Mouse (Mus musculus) left cerebral cortex, postnatal 4 days (tissue): ENCODE measurements around the gene Pax3. TPM values are rescaled to one million over a fixed set of nuclear protein-coding genes. Genes with fewer than 3 reads are reported as not detected.

Experiments
- DNase-seq: peaks from one replicate; pipeline ENCODE4 v3.0.0-alpha.2; 2022
- intact Hi-C: fragments of 180-260 bp; cut with DNase I; formaldehyde crosslinking; loops from one replicate; pipeline ENCODE4 v1.15.1; 2025
- total RNA-seq, 2 experiments: library from RNA; stranded (reverse); gene quantifications; 2 replicates each; pipeline ENCODE4 v1.2.3; 2021

Gene Pax3
- total RNA-seq, 2 experiments from 2014 or later, result not detected

DNA sequence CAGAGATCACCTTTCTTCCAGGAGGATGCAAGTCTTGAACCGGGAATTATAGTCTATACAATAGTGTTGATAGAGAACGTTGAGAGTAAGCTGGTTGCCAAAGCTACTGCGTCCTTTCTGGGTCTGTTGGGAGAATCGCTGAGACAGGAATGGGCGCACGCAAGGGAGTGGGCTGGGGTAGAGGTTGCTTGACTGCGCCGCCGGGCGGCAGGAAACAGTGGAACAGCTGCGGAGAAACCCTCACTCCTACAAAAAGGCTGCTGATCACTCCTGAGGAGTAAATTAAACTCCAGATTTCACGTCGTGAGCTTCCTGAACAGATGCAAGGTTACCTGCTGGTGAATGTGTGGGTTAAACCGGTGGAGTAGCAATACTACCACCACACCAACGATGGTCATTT lies 3.3 kb upstream of the Pax3 start:
- peak; percentile 63 for DNase-seq
- intact Hi-C loops, result no loop called here

DNA sequence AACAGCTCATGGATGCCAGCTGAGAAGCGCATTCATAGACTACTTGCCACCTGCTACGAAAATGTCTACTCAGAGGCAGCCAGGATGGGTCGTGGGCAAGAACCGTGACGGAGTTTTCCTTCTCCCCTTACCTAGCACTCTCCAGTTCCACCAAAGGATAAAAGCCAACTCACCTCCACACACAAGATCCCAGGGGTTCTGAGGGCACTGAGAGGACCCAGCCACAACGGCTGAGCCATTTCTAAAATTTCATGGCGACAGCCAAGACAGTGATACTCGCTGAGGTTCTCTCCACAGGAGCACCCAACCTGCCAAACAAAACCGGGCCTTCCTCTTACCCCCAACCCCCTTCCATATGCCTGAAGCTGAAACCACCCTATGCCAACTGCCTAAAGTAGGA lies 2.3 kb upstream of the Pax3 start:
- no peak for DNase-seq
- intact Hi-C loops, result loop anchor here (10.0 kb wide), 1 partner anchor 224 kb away; no protein-coding TSS in a partner anchor

DNA sequence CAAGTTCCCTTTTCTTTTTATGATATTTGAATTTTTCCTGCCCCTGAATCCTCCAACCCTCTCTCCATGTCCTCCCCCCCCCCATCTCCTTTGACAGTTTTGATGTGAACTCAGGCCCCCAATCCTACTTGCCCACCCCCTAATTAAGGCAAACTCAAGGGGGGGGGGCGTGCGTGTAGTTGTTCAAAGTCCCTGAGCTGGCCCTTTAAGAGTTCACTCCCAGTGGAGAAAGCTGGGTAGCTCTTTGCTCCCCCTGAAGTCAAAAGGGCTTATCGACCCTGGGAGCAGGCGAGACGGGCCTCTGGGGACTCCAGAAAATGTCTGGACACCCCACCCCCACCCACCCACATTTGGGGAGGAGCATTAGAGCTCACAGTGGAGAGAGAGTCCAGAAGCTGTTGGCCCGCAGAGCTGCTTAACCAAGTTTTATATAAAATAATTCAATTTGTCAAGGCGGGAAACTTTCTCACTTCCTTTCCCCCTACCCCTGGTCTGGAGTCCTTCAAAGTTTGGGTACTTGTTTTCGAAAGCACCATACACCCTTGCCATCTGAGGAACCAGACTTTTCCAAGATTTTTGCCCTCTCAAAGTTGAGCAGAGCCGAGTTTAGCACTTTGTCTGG lies 1.5 kb upstream of the Pax3 start:
- intact Hi-C loops, result loop anchor here (10.0 kb wide), 1 partner anchor 224 kb away; no protein-coding TSS in a partner anchor
- no peak for DNase-seq

DNA sequence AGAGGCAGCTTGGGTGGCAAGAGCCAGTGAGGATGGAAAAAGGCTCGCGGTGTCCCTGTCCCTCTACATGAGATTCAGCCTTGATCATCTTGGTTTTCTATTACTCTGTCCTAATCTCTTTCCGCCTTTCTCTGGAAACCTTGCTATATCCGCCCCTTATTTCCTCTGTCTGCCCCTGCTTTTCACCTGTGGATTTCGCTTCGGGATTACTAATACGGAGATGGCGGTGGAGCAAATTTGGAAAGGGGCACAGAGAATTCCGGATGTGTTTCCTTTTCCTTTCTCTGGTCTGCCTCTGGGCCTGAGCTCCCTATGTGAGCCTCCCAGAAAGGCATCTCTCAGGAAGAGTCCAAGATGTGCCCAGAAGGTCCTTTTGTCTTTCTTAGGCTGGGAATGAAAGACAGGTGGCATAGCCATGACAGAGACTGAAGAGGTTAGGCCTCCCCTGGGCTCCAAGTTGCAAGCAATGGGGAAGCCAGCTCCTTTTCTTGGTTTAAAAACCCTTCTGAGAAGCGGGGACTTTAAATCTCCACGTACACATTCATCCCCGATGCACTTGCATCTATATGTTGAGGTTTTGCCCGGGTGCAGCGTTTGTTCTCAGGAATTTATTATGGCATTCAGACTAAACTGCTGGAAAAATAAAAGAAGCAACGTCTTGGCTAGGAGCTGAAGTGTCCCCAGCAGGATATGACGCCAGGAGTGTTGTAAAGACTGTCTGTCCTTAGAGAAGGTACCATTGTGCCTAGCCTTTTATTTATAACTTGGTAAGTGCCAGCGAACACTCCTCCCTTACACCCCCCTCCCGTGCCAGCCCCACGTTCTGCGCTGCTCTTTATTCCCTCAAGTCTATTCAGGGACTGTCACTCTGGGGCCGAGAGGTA lies 659 bp upstream of the Pax3 start:
- intact Hi-C loops, result loop anchor here (10.0 kb wide), 1 partner anchor 223 kb away; no protein-coding TSS in a partner anchor
- no peak for DNase-seq

DNA sequence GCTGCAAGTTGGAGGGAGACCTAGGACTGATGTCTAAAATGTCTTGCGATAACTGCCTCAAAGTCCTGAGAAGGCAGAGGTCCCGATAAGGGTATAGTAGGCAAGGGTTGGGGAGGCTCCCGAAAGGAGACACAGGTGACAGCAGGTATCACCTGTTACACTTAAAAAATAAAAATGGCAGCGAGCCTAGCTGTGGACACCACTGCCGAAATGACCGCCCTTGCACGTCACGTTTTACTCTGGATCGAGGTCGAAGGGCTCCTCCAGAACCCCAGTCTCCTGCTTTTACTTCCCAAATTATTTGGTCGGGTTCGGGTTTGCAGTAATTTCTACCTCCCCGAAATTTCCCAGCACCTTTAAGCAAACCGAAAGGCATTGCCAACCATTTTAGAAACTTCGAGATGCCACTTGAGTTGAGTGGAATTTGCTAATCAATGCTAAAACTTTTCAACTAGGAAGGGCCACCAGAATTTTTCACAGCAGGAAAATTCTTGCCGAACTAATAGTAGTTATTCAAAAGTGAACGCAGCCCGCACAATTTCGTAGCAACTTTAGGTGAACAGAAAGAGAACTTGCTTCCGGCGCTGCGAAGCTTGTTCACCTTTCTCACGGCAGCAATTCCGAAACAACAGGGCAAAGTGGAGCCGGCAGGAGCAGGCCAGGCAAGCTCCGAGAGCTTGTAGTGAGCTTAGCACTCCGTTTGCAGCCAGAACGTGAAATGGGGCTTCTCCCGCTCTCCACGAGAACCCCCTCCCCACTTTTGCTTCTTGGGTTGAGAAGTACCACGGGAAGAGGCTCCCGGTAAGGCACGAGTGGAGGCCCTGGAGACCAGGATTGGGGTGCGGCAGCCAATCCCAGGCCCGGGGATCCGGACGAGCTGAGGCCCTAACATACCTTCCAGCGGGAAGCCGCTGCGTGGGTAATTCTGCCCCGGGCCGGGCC lies 892 bp downstream of the Pax3 start:
- no peak for DNase-seq
- intact Hi-C loops, result loop anchor here (10.0 kb wide), 1 partner anchor 221 kb away; no protein-coding TSS in a partner anchor

DNA sequence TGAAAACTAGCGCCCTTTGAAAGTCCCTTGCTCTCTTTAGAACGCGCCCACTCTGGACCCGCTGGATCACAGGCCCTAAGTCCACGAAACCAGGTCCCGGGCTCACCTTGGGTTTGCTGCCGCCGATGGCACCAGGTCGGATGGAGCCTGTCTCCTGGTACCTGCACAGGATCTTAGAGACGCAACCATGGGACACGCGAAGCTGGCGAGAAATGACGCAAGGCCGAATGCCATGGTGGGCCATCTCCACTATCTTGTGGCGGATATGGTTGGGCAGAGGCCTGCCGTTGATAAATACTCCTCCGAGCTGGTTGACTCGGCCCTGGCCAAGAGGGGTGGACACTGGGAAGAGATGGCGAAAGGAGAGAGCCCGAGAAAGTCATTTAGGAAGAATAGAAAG lies 1.8 kb downstream of the Pax3 start:
- DNase-seq, result no peak
- intact Hi-C loops, result loop anchor here (10.0 kb wide), 1 partner anchor 220 kb away; no protein-coding TSS in a partner anchor

DNA sequence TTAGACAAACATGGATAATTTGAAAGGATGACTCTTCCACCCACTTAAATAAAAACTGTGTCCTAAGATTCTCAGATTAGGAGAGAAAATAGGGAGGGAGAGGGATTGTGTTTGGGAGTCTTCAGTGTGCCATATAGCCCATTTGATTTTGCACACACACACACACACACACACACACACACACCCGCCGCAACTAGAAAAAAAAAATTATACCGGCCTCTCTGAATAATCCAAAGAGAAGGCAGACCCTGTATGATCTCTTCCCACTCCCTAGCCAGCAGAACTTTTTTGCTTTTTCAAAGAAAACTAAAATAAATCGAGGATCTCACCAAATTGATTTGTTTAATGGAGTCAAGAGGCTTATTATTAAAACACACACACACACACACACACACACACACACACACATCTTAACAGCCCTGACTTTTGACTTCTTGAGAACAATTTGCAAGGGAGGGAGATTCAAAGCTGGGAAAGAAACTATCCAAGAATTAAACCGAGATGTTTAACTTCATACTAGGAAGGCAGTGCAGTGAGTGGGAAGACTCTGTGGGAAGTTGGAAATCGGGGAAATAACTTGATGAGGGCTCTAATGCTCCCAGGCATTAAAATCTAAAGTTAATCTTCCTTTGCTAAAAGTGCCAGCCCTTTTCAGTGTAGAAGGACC lies 2.4 kb downstream of the Pax3 start:
- intact Hi-C loops, result loop anchor here (10.0 kb wide), 1 partner anchor 220 kb away; no protein-coding TSS in a partner anchor
- no peak for DNase-seq

DNA sequence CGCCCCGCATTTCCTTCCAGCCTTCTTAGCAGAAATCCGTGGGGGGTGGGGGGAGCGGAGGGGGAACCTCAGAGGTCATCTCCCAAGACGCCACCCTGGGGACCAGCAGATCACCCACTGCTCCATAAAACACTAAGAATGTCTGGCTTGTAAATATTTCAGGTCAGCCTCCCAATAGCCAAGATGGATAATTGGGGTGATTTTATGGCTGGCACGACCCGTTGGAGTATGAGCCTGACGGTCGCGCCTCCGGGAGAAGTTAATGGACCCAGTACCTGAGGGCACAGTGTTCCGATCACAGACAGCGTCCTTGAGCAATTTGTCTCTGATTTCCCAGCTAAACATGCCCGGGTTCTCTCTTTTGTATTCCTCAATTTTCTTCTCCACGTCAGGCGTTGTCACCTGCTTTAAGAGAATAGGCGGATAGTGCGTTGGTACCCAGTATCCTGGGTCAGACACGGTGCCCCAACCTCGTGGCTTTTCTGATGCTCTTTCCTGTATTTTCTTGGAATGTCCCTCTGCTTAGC lies 3.4 kb downstream of the Pax3 start:
- intact Hi-C loops, result loop anchor here (10.0 kb wide), 1 partner anchor 219 kb away; no protein-coding TSS in a partner anchor
- DNase-seq, result no peak

DNA sequence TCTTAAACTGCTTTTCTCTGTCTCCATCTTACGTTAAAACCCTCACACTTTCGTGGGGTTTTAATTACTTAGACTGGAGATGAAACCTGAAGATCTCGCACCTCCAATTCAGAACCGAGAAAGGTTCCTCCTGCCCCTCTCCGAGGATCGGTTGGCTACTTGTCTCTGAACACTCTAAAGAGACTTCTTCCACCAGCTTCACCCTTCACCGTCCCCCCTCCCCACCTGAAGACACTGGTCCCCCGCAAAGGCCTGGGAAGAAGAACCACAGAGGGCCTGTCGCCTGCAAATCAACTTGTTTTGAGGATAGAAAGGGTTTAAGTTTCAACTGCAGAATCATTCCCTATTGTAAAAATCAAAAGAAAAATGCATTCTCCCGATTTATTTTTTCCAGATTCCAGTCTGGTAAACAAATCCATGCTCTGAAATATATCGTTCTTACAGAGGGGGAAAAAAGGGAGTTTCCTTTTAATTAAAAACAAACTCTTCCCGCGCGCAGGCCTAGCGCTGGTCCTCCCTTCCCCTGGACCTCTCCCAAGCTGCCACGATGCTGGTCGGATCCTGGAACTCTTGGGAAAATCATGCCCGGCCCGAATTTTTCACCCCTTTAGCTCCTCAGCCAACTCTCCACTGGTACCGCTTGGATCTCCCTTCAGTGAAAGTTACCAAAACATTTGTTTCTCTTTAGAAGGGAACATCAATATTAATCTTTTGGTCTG lies 4.0 kb downstream of the Pax3 start:
- intact Hi-C loops, result loop anchor here (10.0 kb wide), 1 partner anchor 218 kb away; no protein-coding TSS in a partner anchor

DNA sequence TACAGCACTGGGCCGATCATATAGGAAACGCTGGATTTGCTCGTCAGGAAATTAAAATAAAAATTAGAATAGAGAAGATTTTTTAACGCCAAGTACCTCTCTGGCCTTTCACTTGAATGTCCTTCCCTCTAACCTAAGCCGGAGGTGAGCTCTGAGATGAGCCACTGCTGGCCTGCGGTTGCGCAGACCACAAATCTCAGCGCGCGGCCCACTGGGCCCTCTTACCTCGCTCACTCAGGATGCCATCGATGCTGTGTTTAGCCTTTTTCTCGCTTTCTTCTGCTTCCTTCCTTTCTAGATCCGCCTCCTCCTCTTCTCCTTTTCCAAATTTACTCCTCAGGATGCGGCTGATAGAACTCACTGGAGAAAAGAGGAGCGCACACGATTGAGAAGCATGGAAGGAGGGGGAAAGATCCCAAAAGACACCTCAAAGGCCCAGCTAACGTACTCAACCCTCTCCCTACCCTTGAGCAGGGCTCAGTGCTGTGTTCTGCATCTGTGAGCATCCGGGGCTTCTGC lies 4.7 kb downstream of the Pax3 start:
- no peak for DNase-seq
- intact Hi-C loops, result loop anchor here (10.0 kb wide), 1 partner anchor 217 kb away; no protein-coding TSS in a partner anchor

More for the DNA sequence above, 4.0 kb downstream of the Pax3 start:
- DNase-seq, result no peak

DNA sequence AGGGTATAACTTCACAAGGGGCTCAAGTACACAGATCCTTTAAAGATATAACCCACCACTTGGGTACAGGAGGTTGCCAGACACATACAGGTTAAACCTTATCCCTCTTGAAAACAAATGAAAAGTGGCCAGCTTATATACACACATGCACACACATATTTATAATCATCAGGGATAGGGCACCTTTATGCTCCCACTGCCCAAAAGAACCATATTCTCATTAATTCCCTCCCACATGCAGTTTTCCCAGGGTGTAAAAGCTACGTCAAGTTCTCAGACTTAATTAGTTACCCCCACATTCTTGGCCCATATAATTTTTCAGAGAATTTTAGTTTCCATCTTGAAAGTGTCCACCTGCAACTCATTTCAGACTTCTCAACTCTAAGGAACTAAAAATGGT lies 5.2 kb downstream of the Pax3 start:
- DNase-seq, result no peak
- intact Hi-C loops, result loop anchor here (10.0 kb wide), 1 partner anchor 217 kb away; no protein-coding TSS in a partner anchor

DNA sequence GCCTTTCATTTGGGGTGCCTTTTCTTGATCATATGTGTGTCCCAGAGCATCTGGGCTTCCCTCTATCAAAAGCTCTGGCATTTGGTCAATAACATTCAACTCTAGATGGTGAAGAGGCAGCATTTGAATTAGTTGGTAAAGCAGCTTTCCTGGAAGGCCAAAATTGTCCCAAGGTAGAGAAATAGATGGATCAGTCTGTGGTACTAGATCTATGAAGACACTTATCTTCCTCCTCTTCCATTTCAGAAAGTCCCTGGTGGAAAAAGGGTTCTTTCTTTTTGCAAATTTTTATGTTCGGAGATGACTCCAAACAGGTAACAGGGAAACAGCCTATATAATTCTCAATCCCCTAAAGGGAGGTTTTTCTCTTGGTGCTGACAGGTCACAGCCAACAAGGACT lies 5.6 kb downstream of the Pax3 start:
- intact Hi-C loops, result loop anchor here (10.0 kb wide), 1 partner anchor 217 kb away; no protein-coding TSS in a partner anchor
- DNase-seq, result no peak

DNA sequence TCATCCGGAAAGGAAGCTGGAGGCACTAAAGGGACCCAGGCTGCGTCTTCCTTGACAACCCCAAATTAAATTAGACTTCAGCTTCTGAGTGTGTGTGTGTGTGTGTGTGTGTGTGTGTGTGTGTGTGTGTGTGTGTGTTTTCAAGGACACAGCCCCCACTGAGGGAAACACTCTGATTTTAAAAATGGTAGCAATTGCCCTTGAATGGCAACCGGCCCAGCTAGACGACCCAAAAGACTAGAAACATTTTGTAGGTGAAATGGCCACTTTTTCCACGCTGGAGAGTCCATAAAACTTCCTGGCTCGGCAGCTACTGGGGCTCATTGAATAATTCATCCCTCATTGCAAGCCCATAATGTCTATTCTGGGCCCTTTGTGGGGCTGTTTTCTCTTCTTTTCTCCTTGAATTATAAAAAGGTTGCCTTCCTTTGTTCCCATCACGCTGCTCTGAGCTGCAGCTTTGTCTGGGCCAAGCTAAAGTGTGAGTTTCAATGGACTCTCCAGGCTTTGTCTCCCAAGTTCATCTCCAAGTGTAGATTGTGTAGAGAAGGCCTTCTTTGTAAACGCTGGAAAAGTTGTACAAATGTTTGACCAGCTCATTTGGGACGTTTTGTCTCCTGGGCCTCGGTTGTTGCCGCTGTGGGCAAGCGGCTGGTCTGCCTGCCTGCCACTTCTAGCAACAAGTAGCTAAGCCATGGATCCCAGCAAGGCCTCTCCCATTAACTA lies 6.4 kb downstream of the Pax3 start:
- no peak for DNase-seq
- intact Hi-C loops, result loop anchor here (10.0 kb wide), 1 partner anchor 216 kb away; no protein-coding TSS in a partner anchor

DNA sequence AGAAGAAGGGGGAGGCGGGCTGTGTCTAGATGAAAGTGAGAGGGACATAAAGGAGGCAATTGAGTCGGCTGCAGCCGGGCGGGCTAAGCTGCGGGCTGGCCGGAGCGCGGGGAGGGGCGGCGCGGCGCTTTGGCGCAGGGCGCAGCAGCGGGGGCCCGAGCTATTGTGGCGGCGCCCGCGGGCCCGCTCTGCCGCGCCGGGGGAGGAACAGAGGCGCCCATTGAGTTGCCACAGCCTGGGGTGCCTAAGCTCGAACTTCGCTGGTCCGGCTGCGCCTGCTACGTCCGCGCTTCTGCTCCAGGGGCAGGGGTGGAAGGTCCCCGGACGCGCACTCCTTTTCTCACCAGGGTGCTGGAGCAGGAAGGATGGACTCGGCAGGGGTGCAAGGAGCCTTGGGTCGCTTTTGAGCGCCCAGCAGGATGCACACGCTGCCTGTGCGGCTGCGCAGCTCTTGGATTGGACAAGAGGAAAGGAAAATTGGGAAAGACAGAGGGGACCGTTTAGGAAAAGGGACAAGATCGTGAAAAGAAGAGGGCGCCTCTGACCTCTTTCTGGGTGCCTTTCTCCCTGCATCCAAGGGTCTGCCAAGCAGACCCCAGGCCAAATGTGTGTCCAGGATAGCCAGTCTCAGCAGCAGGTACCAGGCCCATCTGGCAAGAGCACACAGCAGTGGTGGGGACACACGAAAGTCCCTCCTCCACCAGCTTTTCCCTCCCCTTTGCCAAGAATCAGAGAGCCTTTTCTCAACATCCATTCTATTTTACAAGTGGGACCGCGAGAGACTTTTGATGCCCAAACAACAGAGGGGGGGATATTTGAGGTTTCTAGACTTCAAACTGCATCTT lies 7.2 kb downstream of the Pax3 start:
- intact Hi-C loops, result loop anchor here (10.0 kb wide), 1 partner anchor 215 kb away; no protein-coding TSS in a partner anchor
- peak; percentile 57 for DNase-seq

DNA sequence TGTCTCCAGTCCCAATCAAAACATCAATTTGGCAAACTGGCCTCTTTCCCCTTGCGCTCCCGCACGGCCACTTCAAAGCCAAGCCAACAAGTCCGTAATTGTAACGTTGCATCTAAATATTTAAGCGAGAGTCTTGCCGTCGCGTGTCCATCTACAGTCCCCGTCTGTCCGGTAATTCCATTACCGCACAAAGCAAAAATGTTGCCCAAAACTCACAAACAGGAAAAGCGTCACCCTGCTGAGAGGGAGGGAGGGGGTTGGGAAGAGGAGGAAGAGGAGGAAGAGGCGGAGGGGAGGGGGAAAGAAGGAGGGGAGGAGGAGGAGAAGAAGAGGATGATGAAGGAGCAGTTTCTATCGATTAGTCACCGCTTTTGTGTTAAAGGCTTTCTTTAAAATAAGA lies 7.9 kb downstream of the Pax3 start:
- no peak for DNase-seq
- intact Hi-C loops, result no loop called here

DNA sequence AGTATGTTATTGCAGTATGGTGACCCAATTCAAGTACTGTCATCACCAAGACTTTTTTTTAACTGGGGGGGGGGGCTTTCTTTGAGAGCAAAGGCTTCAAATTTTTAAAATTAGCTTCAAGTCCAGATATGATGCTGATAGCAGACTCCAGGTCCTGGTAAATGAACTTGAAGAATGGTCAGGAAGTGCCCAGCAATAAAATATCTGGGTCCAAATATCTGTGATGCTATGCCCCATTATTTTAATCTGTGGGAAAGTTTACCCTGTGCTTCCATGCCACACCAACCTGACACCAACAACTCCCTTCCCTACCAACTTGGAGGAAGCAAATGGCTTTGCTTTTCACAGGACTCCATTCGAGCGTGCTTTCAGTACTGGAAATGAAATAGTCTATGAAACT lies 8.6 kb downstream of the Pax3 start:
- no peak for DNase-seq
- intact Hi-C loops, result no loop called here

DNA sequence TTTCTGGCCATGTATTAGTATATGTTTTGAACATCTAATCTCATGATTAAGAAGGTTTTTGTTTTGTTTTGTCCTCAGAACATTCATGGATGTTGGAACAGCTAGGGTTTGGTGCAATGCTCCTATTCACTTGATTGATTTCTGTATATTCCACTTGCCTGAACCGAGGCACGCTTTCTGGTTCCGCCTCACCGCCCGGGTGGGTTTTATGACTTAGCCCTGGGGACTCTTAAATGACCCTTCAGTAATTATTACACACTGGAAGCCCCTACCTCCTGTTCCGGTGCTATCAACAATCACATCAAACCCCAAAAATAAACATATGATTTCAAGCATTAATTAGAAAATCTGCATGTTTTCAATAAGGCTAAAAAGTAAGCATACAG lies 9.2 kb downstream of the Pax3 start:
- intact Hi-C loops, result no loop called here
- DNase-seq, result no peak
